Mouse (Mus musculus) kidney, adult 2 months (tissue): Measurements from ENCODE around the gene Madcam1.

ENCODE experiments used
- CTCF ChIP-seq: fragments of 200-500 bp; conservative IDR thresholded peaks from 2 replicates; pipeline ENCODE4 v1.5.1; 2011; ENCODE audit warnings: low read depth, mild to moderate bottlenecking, control low read depth, low read length, moderate library complexity, mixed read lengths; ENCODE audit not compliant: insufficient read depth, insufficient read length
- POLR2A ChIP-seq: fragments of 200-500 bp; IDR thresholded peaks from one replicate; pipeline ENCODE4 v1.6.1; 2011; ENCODE audit warnings: low read depth, low read length, control low read depth

DNA sequence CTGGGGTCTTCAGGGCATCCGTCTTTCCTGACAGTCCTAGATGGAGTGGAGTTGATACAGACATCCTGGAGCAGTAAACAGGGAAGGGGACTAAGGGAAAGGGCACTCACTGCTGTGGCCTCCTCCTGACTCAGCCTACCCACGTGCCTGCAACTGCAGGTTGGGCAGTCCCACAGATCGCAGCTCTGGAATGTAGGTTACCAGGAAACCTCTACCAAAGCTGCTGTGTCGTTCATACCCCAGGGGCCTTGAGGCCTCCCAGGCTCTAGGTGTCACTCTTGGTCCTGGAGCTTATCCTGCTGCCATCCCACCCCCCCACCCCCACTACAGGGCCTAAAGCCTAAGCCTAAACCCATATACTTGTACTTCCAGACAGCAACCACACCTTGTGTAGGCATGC, 43.4 kb downstream of the Madcam1 start:
- TF ChIP-seq CTCF (no peak), POLR2A (no peak)
